ENCODE assay signal across 10 mouse cellular contexts in the genomic region with DNA sequence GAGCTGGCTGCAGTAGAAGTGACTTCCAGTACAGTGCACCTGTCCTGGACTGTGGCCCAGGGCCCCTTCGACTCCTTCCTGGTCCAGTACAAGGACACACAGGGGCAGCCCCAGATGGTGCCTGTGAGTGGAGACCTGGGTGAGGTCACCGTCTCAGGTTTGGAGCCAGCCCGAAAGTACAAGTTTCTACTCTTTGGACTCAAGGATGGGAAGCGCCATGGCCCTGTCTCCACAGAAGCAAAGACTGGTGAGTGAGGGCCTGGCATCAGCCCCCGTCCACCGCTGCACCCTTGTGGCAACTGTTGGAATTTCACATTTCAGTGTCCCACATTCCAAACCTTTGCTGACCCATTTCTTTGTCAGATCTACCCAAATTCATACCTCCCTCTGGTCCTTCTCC. TPM values are rescaled to one million over a fixed set of nuclear protein-coding genes. Genes with fewer than 3 reads are reported as not detected.
DNase-seq lines count a peak whose midpoint lies in the region; ATAC-seq and TF ChIP-seq lines count a peak whose summit lies in the region.
"Had no signal": no experiment of that assay in that cellular context is flagged by ENCODE, and none has a peak within 500 bp of the region (broad histone marks: within the 10 kb centered on the region; RNA-seq: fewer than 3 reads in every experiment).

No protein-coding gene starts in this region.

- H3K9ac ChIP-seq in liver, adult 2 months (ENCODE audit: low read depth, low read length) = no peak overlapping the region
- no peak overlapping the region for H3K9ac ChIP-seq in liver, embryonic 12.5 days
- H3K9ac ChIP-seq in intestine, embryonic 15.5 days = no peak overlapping the region
- H3K9ac ChIP-seq: embryonic facial prominence, embryonic 13.5 days; midbrain, embryonic 12.5 days had no signal

- no peak overlapping the region for H3K4me3 ChIP-seq in liver, adult 2 months (ENCODE audit: insufficient read depth, low read depth, low read length)
- H3K4me3 ChIP-seq in liver, embryonic 12.5 days = no peak overlapping the region
- H3K4me3 ChIP-seq in intestine, embryonic 15.5 days (replicated peaks) = no peak overlapping the region
- H3K4me3 ChIP-seq: embryonic facial prominence, embryonic 13.5 days; midbrain, embryonic 12.5 days had no signal

- no peaks in the 10 kb centered on the region for H3K27me3 ChIP-seq in liver, adult 2 months (ENCODE audit: control insufficient read depth, insufficient read depth, low read length)
- 0 out of 2 replicates have a peak, but pooled peaks cover 7% of the 10 kb centered on the region for H3K27me3 ChIP-seq in liver, embryonic 12.5 days (replicated peaks)
- H3K27me3 ChIP-seq in intestine, embryonic 15.5 days (replicated peaks) = no peaks in the 10 kb centered on the region
- H3K27me3 ChIP-seq: embryonic facial prominence, embryonic 13.5 days; midbrain, embryonic 12.5 days had no signal

- no peak for TF ChIP-seq POLR2A in liver, adult 2 months (IDR thresholded peaks at IDR 0.05; ENCODE audit: extremely low read depth, insufficient read depth, low read length)

- no peaks in the 10 kb centered on the region for H3K36me3 ChIP-seq in liver, adult 2 months (ENCODE audit: control insufficient read depth, insufficient read depth, low read length)
- no peaks in the 10 kb centered on the region for H3K36me3 ChIP-seq in liver, embryonic 12.5 days
- H3K36me3 ChIP-seq in intestine, embryonic 15.5 days = no peaks in the 10 kb centered on the region
- H3K36me3 ChIP-seq: embryonic facial prominence, embryonic 13.5 days; midbrain, embryonic 12.5 days had no signal

- intact Hi-C loops in left cerebral cortex, postnatal 4 days (cut with DNase I) = no loop called here

- no peaks in the 10 kb centered on the region for H3K79me2 ChIP-seq in liver, adult 2 months (ENCODE audit: control insufficient read depth, insufficient read depth, low read length)

- WGBS in liver, adult 2 months = 43% methylated on average over 6 of the region's 6 CpGs
- WGBS in liver, embryonic 12.5 days (ENCODE audit: insufficient replicate concordance) = 41% methylated on average over 6 of the region's 6 CpGs
- 45% methylated on average over 6 of the region's 6 CpGs for WGBS in intestine, embryonic 15.5 days

- no peaks in the 10 kb centered on the region for H3K9me3 ChIP-seq in liver, embryonic 12.5 days (replicated peaks)
- H3K9me3 ChIP-seq in intestine, embryonic 15.5 days = no peaks in the 10 kb centered on the region
- H3K9me3 ChIP-seq: embryonic facial prominence, embryonic 13.5 days; midbrain, embryonic 12.5 days had no signal

- H3K27ac ChIP-seq in liver, adult 2 months (replicated peaks; ENCODE audit: insufficient read depth, low read depth, low read length) = no peak overlapping the region
- H3K27ac ChIP-seq in liver, embryonic 12.5 days = no peak overlapping the region
- no peak overlapping the region for H3K27ac ChIP-seq in intestine, embryonic 15.5 days
- H3K27ac ChIP-seq: embryonic facial prominence, embryonic 13.5 days; midbrain, embryonic 12.5 days had no signal

- ATAC-seq in liver, embryonic 12.5 days = no peak
- ATAC-seq in intestine, embryonic 15.5 days = peak; percentile 55; the same call in 1 of the 2 replicates

- no peak overlapping the region for H3K4me2 ChIP-seq in liver, embryonic 12.5 days
- H3K4me2 ChIP-seq in intestine, embryonic 15.5 days (replicated peaks) = no peak overlapping the region
- H3K4me2 ChIP-seq: embryonic facial prominence, embryonic 13.5 days; midbrain, embryonic 12.5 days had no signal

- peak; percentile 71 for TF ChIP-seq CTCF in liver, adult 2 months (IDR thresholded peaks at IDR 0.05; ENCODE audit: low read depth, low read length)

- no peaks in the 10 kb centered on the region for H3K4me1 ChIP-seq in liver, adult 2 months (ENCODE audit: control insufficient read depth, insufficient read depth, low read length)
- H3K4me1 ChIP-seq in liver, embryonic 12.5 days = no peaks in the 10 kb centered on the region
- no peaks in the 10 kb centered on the region for H3K4me1 ChIP-seq in intestine, embryonic 15.5 days (replicated peaks)
- H3K4me1 ChIP-seq: embryonic facial prominence, embryonic 13.5 days; midbrain, embryonic 12.5 days had no signal

- DNase-seq in liver, adult 2 months (ENCODE audit: extremely low read depth, low read depth, low spot score) = peak; percentile 22
- peak; percentile 80 to 81 for DNase-seq in adrenal gland, adult 18-20 months (ENCODE audit: low spot score in 2 of 2)
- DNase-seq in embryo, embryonic 11.5 days (ENCODE audit: low read depth, low spot score) = peak; percentile 14
- DNase-seq in left cerebral cortex, postnatal 4 days = peak; percentile 70
- peak; percentile 77 for DNase-seq in retina, embryonic 14.5 days (ENCODE audit: low spot score)
- DNase-seq in c-Kit-positive CD71-positive TER-119-positive erythroid progenitor cells, embryonic 14.5 days (ENCODE audit: low spot score) = no peak

RNA-seq across cellular contexts. Expression of a gene that starts 30.7 kb away (rescaled TPM):
- 421 and 487 TPM in 2 replicates for total RNA-seq in liver, adult 2 months (2014; rRNA removed)
- polyA plus RNA-seq in liver, adult 2 months (2012; rRNA removed) = 561 and 742 TPM in 2 replicates
- 0.42 and 0.61 TPM in 2 replicates for polyA plus RNA-seq in liver, embryonic 12.5 days (2016; fragmentation: Nextera tagmentation; extraction: Ambion mirVana)
- total RNA-seq in adrenal gland, adult 18-20 months (2021) = 100 to 1,000 TPM in 1 of 2 experiments, 10 to 100 TPM in 1; 99.1 to 174 TPM
- 0.33 and 1.4 TPM in 2 replicates for polyA plus RNA-seq in intestine, embryonic 15.5 days (2015; fragmentation: Nextera tagmentation; extraction: Ambion mirVana)
- total RNA-seq in left cerebral cortex, postnatal 4 days (2021) = 1 to 10 TPM; 4.4 TPM
- polyA plus RNA-seq: embryonic facial prominence, embryonic 13.5 days had no signal

RNA-seq across cellular contexts. Expression of a gene that starts 42.6 kb away (rescaled TPM):
- total RNA-seq in liver, adult 2 months (2014; rRNA removed) = 3.6 and 5.6 TPM in 2 replicates
- polyA plus RNA-seq in liver, adult 2 months (2012; rRNA removed) = 2.4 and 3.5 TPM in 2 replicates
- 0.04 and 0.05 TPM in 2 replicates for polyA plus RNA-seq in liver, embryonic 12.5 days (2016; fragmentation: Nextera tagmentation; extraction: Ambion mirVana)
- 10 to 100 TPM; 19.8 to 25.2 TPM for total RNA-seq in adrenal gland, adult 18-20 months (2021)
- polyA plus RNA-seq in intestine, embryonic 15.5 days (2015; fragmentation: Nextera tagmentation; extraction: Ambion mirVana) = 1.1 and 1.3 TPM in 2 replicates
- 1 to 10 TPM; 1.9 to 2.2 TPM for total RNA-seq in left cerebral cortex, postnatal 4 days (2021)

Comparison
In these comparisons a context has a peak if more than half of its experiments do, and no peak if none do; other contexts are left out.
1. RNA of a gene that starts 30.7 kb away (total RNA-seq): 421 to 487 TPM in liver, adult 2 months and 99.1 to 174 TPM in adrenal gland, adult 18-20 months; 4.4 TPM in left cerebral cortex, postnatal 4 days; every median in the first group is over 10 times any median in the second.